Mouse (Mus musculus) cortical plate, adult 2 months (tissue): ENCODE data around the gene Zcchc4. TPM values are rescaled to one million over a fixed set of nuclear protein-coding genes. Genes with fewer than 3 reads are reported as not detected.
A peak's percentile ranks its signal among the peaks of the same experiment; 100 is the strongest.
"Not testable (repeated sequence)": the region's sequence is repeated elsewhere in the genome, so short reads cannot be mapped to it uniquely, and the experiment has no call there.

Source experiments
- H3K27ac ChIP-seq: fragments of 200-500 bp; 2 replicates; pipeline ENCODE4 v1.5.1; 2012; ENCODE audit warnings: low read length, control low read depth, inconsistent platforms; ENCODE audit not compliant: insufficient read depth
- H3K4me1 ChIP-seq: fragments of 200-500 bp; 2 replicates; pipeline ENCODE4 v1.6.1; 2011; ENCODE audit warnings: low read length; ENCODE audit not compliant: control insufficient read depth, insufficient read depth
- H3K4me3 ChIP-seq: fragments of 200-500 bp; 2 replicates; pipeline ENCODE4 v1.5.1; 2011; ENCODE audit warnings: mild to moderate bottlenecking, low read length, control low read depth; ENCODE audit not compliant: insufficient read depth
- CTCF ChIP-seq: fragments of 200-500 bp; IDR thresholded peaks from 2 replicates; pipeline ENCODE4 v1.5.1; 2011; ENCODE audit warnings: mild to moderate bottlenecking, control low read depth, low read length; ENCODE audit not compliant: insufficient read depth; ENCODE audit errors: extremely low read depth
- POLR2A ChIP-seq: fragments of 200-500 bp; IDR thresholded peaks from 2 replicates; pipeline ENCODE4 v1.6.1; 2011; ENCODE audit warnings: mild to moderate bottlenecking, low read length, control low read depth; ENCODE audit not compliant: insufficient read depth; ENCODE audit errors: extremely low read depth
- polyA plus RNA-seq: library from polyadenylated mRNA; depleted of rRNA; stranded (reverse); fragments of >200 nt; gene quantifications from 2 replicates; pipeline ENCODE4 v1.2.3, GENCODE M21; 2012

Zcchc4 gene
- polyA plus RNA-seq, 1 experiment, result 11.2 TPM

DNA sequence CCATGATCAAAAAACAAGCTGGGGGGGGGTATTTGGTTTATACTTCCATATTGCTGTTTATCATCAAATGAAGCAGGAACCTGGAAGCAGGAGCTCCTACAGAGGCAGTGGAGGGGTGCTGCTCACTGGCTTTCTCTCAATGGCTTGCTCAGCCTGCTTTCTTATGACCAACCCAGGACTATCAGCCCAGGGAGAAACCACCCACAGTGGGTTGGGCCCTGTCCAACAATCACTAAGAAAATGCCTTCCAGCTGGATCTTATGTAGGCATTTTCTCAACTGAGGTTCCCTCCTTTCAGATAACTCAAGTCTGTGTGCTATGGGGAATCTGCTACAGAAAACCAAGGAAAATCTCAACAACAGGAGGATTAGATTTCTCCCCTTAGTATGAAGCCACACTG, 21.0 kb upstream of the Zcchc4 start:
- TF ChIP-seq POLR2A, result no peak
- no peak for TF ChIP-seq CTCF

DNA sequence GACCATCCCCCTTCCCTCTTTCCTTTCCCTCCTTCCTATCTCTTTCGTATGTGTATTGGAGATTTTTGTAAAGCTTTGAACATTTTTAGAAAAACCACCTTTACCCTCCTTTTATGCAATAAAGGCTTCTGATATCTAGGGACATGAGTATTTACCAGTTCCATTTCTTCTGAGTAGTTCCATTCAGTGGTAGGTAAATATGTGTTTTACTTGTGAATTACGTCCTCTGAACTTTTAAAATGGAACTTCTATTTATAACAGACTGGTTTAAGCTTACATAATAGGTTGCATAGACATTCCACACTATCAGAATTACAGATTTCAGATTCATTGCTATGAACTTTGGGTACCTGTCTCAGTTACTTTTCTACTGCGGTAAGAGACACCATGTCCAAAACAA, 19.9 kb upstream of the Zcchc4 start:
- Histone ChIP-seq H3K27ac (no peak overlapping the region), H3K4me3 (no peak overlapping the region)

More for the DNA sequence above, 21.0 kb upstream of the Zcchc4 start:
- no peaks in the 10 kb centered on the region for H3K4me1 ChIP-seq
- H3K4me3 ChIP-seq, result no peak overlapping the region
- H3K27ac ChIP-seq, result no peak overlapping the region

DNA sequence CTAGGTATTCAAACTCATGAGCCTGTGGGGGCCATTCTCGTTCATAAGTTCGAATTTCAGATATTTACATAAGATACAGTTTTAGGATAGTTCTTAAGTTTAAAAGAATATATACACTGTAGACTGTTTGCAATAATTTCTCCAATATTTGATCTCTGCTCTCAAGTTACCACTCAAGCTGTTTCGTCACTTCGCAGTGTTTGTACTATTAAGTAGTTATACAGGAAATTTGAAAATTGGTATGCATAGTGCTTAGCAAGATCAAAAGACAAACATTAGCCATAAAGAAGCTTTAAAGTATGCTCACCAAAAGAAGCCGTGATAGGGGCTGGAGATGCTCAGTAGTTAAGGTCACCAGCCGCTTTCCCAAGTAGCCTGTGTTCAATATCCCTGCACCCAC, 19.2 kb upstream of the Zcchc4 start:
- H3K4me3 ChIP-seq, result no peak overlapping the region
- no peaks in the 10 kb centered on the region for H3K4me1 ChIP-seq
- H3K27ac ChIP-seq, result no peak overlapping the region
- TF ChIP-seq POLR2A, result no peak
- TF ChIP-seq CTCF, result no peak

More for the DNA sequence above, 19.9 kb upstream of the Zcchc4 start:
- TF ChIP-seq POLR2A, result no peak
- no peak for TF ChIP-seq CTCF
- H3K4me1 ChIP-seq, result no peaks in the 10 kb centered on the region

DNA sequence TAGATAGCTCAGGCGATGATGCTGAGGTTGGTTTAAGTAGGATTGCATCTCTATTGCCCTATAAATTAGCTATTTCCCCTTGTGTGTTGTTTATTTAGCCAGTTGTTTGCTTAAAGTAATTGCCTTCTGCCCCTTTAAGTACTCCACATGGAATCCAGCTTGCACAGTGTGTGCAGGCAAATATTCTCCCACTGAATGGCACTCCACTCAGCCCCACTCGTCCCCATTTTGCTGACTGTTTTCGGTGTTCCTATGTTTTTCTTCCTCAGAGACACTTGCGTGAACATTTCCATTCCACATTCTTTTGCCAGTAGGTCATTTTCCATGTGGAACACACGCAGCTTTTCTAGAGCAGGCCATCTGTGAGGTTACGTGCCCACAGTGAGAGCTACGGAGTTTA, 12.6 kb upstream of the Zcchc4 start:
- no peak overlapping the region for H3K4me3 ChIP-seq
- H3K27ac ChIP-seq, result no peak overlapping the region
- TF ChIP-seq POLR2A, result no peak
- no peak for TF ChIP-seq CTCF
- no peaks in the 10 kb centered on the region for H3K4me1 ChIP-seq

DNA sequence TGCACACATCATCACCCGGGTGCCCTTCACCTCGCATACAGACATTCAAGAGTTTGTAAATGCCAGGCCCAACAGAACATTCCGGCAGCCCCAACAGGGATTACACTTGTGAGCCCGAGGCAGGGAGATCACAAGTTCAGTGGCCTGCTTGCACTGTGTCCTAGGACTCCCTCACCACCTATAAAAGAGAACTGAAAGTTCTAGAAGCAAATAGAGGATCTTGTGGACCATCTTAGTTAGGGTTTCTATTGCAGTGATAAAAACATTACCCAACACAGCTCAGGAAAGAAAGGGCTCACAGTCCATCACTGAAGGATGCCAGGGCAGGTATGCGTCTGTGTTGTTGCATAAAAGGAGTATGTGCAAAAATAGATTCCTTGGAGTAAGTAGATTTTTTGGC, 942 bp upstream of the Zcchc4 start:
- TF ChIP-seq CTCF (no peak), POLR2A (no peak)
- H3K27ac ChIP-seq, result no peak overlapping the region
- no peaks in the 10 kb centered on the region for H3K4me1 ChIP-seq
- no peak overlapping the region for H3K4me3 ChIP-seq

DNA sequence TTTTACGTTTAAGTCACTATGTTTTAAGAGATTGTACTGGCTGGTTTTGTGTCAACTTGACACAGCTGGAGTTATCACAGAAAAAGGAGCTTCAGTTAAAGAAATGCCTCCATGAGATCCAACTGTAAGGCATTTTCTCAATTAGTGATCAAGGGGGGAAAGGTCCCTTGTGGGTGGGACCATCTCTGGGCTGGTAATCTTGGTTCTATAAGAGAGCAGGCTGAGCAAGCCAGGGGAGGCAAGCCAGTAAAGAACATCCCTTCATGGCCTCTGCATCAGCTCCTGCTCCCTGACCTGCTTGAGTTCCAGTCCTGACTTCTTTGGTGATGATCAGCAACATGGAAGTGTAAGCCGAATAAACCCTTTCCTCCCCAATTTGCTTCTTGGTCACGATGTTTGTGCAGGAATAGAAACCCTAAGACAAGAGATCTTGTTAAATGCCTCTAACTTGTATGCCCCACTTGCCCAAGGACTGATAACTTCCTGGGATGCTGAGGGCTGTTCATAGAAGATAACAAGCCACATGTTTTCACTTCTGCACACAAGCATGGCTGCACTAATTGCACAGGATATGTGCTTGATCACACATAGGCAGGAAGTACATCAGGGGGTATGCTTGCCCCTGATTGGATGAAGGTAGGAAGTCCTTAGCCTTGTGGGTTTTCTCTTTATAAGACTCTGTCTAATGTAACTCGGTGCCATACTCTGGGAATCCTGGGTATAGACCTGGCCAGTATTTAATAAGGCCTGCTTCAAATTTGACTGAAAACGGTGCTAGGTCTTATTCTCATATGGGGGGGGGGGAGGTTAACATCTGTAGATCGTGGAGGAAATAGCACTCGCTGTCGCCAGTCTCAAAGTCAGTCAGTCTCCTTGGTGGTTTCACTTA, 1.5 kb downstream of the Zcchc4 start:
- not testable (repeated sequence) for H3K4me3 ChIP-seq, H3K27ac ChIP-seq, H3K4me1 ChIP-seq

DNA sequence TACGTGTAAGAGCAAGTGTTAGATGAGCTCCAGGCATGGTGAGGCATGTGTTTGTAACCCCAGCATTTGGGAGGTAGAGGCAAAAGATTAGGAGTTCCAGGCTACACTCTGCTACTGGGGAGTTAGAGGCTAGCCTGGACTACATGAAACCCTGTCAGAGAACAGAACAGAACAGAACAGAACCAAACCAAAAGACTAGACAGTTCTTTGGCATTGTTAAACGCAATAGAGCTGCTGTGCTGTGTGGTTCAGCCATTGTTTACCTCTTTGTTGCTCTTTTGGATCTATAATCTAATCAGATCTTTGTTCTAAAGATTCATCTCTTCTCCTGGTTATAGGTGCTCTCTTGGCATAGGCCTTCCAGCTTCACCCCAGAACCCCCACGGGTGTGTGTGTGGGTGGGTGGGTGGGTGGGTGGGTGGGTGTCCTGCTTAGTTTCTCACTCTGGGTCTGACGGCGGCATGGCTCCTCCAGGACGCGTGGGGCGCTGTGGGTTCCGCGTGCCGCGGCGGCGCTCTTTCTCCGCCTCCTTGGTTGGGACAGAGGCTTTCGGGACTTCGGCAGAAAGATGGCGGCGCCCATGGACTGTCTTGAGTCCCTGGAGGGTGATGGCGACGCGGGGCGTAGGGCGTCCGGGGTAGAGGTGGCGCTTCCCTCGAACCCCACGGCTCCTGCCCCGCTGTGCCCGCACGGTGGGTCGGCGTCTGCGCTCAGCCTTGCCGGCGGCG, 7.5 kb downstream of the Zcchc4 start:
- Histone ChIP-seq H3K4me1 (no peaks in the 10 kb centered on the region), H3K27ac (peak overlapping the region; percentile 83), H3K4me3 (peak overlapping the region; percentile 95)
- TF ChIP-seq CTCF, result peak; percentile 54
- peak; percentile 38; the same call in 1 of the 2 replicates for TF ChIP-seq POLR2A

DNA sequence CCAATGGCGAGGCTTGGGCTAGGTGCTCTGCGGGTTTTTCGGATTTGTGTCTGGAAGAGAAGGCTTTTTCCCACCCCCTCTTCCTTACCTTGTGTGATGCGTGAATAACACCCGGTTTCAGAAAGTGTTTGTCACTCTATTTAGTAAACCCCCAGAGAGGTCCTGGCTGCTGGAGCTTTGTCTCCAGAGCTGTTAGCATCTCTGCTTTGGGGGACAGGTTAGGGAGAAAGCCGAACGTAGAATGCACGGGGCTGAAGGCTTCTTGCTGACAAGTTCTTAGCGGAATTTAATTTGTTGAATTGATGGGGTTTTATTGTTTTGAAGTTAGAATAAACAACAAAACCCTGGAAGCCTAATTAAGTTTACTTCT, 8.0 kb downstream of the Zcchc4 start:
- TF ChIP-seq CTCF (no peak), POLR2A (no peak)
- Histone ChIP-seq H3K4me1 (no peaks in the 10 kb centered on the region), H3K27ac (peak overlapping the region; percentile 83), H3K4me3 (peak overlapping the region; percentile 95)

DNA sequence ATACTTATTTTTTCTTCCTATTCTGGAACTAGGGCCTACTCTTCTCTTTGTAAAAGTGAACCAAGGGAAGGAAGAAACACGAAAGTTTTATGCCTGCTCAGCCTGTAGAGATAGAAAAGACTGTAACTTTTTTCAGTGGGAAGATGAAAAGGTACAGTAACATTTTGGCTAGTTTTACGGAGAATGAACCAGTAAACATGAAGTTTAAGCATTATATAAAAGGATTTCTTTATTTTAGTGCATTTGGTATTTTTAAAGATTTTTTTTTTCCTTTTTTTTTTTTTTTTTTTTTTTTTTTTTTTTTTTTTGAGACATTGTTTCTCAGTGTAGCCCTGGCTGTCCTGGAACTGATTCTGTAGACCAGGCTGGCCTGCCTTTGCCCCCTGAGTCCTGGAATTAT, 8.7 kb downstream of the Zcchc4 start:
- Histone ChIP-seq H3K4me1 (no peaks in the 10 kb centered on the region), H3K27ac (no peak overlapping the region), H3K4me3 (no peak overlapping the region)
- TF ChIP-seq POLR2A (no peak), CTCF (no peak)
